ENCODE assay signal across 23 mouse cellular contexts in genomic region chr8:45833896-45834295, GRCm38 (mm10). TPM values are rescaled to one million over a fixed set of nuclear protein-coding genes. Genes with fewer than 3 reads are reported as not detected.
DNase-seq lines count a peak whose midpoint lies in the region; ATAC-seq and TF ChIP-seq lines count a peak whose summit lies in the region.
"Had no signal": no experiment of that assay in that cellular context is flagged by ENCODE, and none has a peak within 500 bp of the region (broad histone marks: within the 10 kb centered on the region; RNA-seq: fewer than 3 reads in every experiment).

No protein-coding gene starts in this region.

- no peak overlapping the region for H3K9ac ChIP-seq in embryonic facial prominence, embryonic 14.5 days (ENCODE audit: low read depth, low read length)
- H3K9ac ChIP-seq in midbrain, embryonic 11.5 days (ENCODE audit: low read length): no peak overlapping the region
- H3K9ac ChIP-seq in midbrain, postnatal 0 days (replicated peaks; ENCODE audit: low read length, poor library complexity, severe bottlenecking): no peak overlapping the region
- H3K9ac ChIP-seq: embryonic facial prominence, embryonic 13.5 days; hindbrain, embryonic 14.5 days had no signal

- TF ChIP-seq CTCF in midbrain, postnatal 0 days (IDR thresholded peaks at IDR 0.05): no peak

- H3K4me1 ChIP-seq in embryonic facial prominence, embryonic 14.5 days (ENCODE audit: control insufficient read depth, insufficient read depth, low read length): no peaks in the 10 kb centered on the region
- H3K4me1 ChIP-seq in embryonic facial prominence, embryonic 10.5 days: peaks cover under 1% of the 10 kb centered on the region
- no peaks in the 10 kb centered on the region for H3K4me1 ChIP-seq in midbrain, embryonic 11.5 days (ENCODE audit: control insufficient read depth, insufficient read depth, low read length)
- no peaks in the 10 kb centered on the region for H3K4me1 ChIP-seq in midbrain, postnatal 0 days (ENCODE audit: insufficient read depth, low read length)
- H3K4me1 ChIP-seq: embryonic facial prominence, embryonic 13.5 days; hindbrain, embryonic 10.5 days had no signal

- H3K36me3 ChIP-seq in embryonic facial prominence, embryonic 14.5 days (ENCODE audit: control insufficient read depth, insufficient read depth, low read length): no peaks in the 10 kb centered on the region
- H3K36me3 ChIP-seq in embryonic facial prominence, embryonic 10.5 days (replicated peaks): no peaks in the 10 kb centered on the region
- H3K36me3 ChIP-seq in midbrain, embryonic 11.5 days (ENCODE audit: control insufficient read depth, insufficient read depth, low read length): no peaks in the 10 kb centered on the region
- no peaks in the 10 kb centered on the region for H3K36me3 ChIP-seq in midbrain, postnatal 0 days (ENCODE audit: insufficient read depth, low read length)
- H3K36me3 ChIP-seq: embryonic facial prominence, embryonic 13.5 days; forebrain, embryonic 10.5 days; heart, embryonic 10.5 days; hindbrain, embryonic 10.5 days had no signal

- no peak overlapping the region for H3K27ac ChIP-seq in embryonic facial prominence, embryonic 14.5 days (replicated peaks; ENCODE audit: low read depth, low read length)
- H3K27ac ChIP-seq in embryonic facial prominence, embryonic 10.5 days (replicated peaks): no peak overlapping the region
- H3K27ac ChIP-seq in midbrain, embryonic 11.5 days (ENCODE audit: low read depth, low read length): no peak overlapping the region
- no peak overlapping the region for H3K27ac ChIP-seq in midbrain, postnatal 0 days (ENCODE audit: low read depth, low read length)
- H3K27ac ChIP-seq: embryonic facial prominence, embryonic 13.5 days; forebrain, embryonic 10.5 days; heart, embryonic 10.5 days; hindbrain, embryonic 10.5 days; hindbrain, embryonic 14.5 days had no signal

- no peaks in the 10 kb centered on the region for H3K27me3 ChIP-seq in embryonic facial prominence, embryonic 14.5 days (replicated peaks; ENCODE audit: control insufficient read depth, insufficient read depth, low read length)
- no peaks in the 10 kb centered on the region for H3K27me3 ChIP-seq in embryonic facial prominence, embryonic 10.5 days (replicated peaks; ENCODE audit: low read depth, poor library complexity, severe bottlenecking)
- H3K27me3 ChIP-seq in midbrain, embryonic 11.5 days (ENCODE audit: control insufficient read depth, insufficient read depth, low read length): no peaks in the 10 kb centered on the region
- H3K27me3 ChIP-seq in midbrain, postnatal 0 days (ENCODE audit: insufficient read depth, low read length): no peaks in the 10 kb centered on the region
- H3K27me3 ChIP-seq: embryonic facial prominence, embryonic 13.5 days; Patski had no signal

- ATAC-seq in embryonic facial prominence, embryonic 14.5 days (ENCODE audit: low read depth): 0 out of 2 replicates have a peak, but pooled peaks have one; percentile 33
- ATAC-seq in midbrain, embryonic 11.5 days (ENCODE audit: low FRiP score): no peak
- ATAC-seq in midbrain, postnatal 0 days (ENCODE audit: low FRiP score): no peak
- ATAC-seq: activated CD4-positive, CD25-positive, alpha-beta regulatory T cell, adult 4 months; forebrain, embryonic 14.5 days; Patski had no signal

- H3K4me2 ChIP-seq in embryonic facial prominence, embryonic 14.5 days (ENCODE audit: low read depth, low read length): no peak overlapping the region
- no peak overlapping the region for H3K4me2 ChIP-seq in midbrain, embryonic 11.5 days
- H3K4me2 ChIP-seq in midbrain, postnatal 0 days (ENCODE audit: low read depth, low read length, poor library complexity, severe bottlenecking): no peak overlapping the region
- H3K4me2 ChIP-seq: embryonic facial prominence, embryonic 13.5 days; hindbrain, embryonic 14.5 days had no signal

- WGBS in embryonic facial prominence, embryonic 14.5 days: 53% methylated on average over 2 of the region's 2 CpGs
- 83% methylated on average over 2 of the region's 2 CpGs for WGBS in embryonic facial prominence, embryonic 10.5 days
- WGBS in midbrain, embryonic 11.5 days: 82% methylated on average over 2 of the region's 2 CpGs
- 65% methylated on average over 2 of the region's 2 CpGs for WGBS in midbrain, postnatal 0 days

- no peak overlapping the region for H3K4me3 ChIP-seq in embryonic facial prominence, embryonic 14.5 days (ENCODE audit: low read depth, low read length)
- no peak overlapping the region for H3K4me3 ChIP-seq in embryonic facial prominence, embryonic 10.5 days
- H3K4me3 ChIP-seq in midbrain, embryonic 11.5 days (ENCODE audit: low read depth, low read length): no peak overlapping the region
- no peak overlapping the region for H3K4me3 ChIP-seq in midbrain, postnatal 0 days (ENCODE audit: low read depth, low read length)
- H3K4me3 ChIP-seq: embryonic facial prominence, embryonic 13.5 days; forebrain, embryonic 10.5 days; heart, embryonic 10.5 days; hindbrain, embryonic 10.5 days had no signal

- no peaks in the 10 kb centered on the region for H3K9me3 ChIP-seq in embryonic facial prominence, embryonic 14.5 days (ENCODE audit: control insufficient read depth, low read length)
- H3K9me3 ChIP-seq in embryonic facial prominence, embryonic 10.5 days: no peaks in the 10 kb centered on the region
- H3K9me3 ChIP-seq in midbrain, embryonic 11.5 days (ENCODE audit: control insufficient read depth, low read length): no peaks in the 10 kb centered on the region
- H3K9me3 ChIP-seq in midbrain, postnatal 0 days (ENCODE audit: low read length): no peaks in the 10 kb centered on the region
- H3K9me3 ChIP-seq: embryonic facial prominence, embryonic 13.5 days; forebrain, embryonic 10.5 days; heart, embryonic 10.5 days; hindbrain, embryonic 10.5 days had no signal

- peak; percentile 53 for DNase-seq in embryonic facial prominence, embryonic 14.5 days (ENCODE audit: low spot score)
- no peak for DNase-seq in embryonic facial prominence, embryonic 10.5 days (ENCODE audit: low spot score)
- peak; percentile 56 for DNase-seq in midbrain, embryonic 11.5 days (ENCODE audit: low spot score, missing footprints)
- DNase-seq in midbrain, postnatal 0 days (ENCODE audit: low spot score): no peak
- DNase-seq in retina, postnatal 1 day: peak; percentile 70
- DNase-seq in testis, postnatal 10 days (ENCODE audit: low spot score): no peak
- no peak for DNase-seq in adrenal gland, adult 18-20 months (ENCODE audit: low spot score in 2 of 2)
- DNase-seq: adrenal gland, adult 2 months; adrenal gland, postnatal 25 days; B cell, adult 2 months; cerebellum, adult 2 months; cerebellum, postnatal 25 days; gastrocnemius, postnatal 10 days; heart, adult 18-20 months had no signal

RNA-seq across cellular contexts. Expression of gene Pdlim3, which starts 51.4 kb away (rescaled TPM):
- polyA plus RNA-seq in embryonic facial prominence, embryonic 14.5 days (2014; fragmentation: Nextera tagmentation; extraction: Ambion mirVana): 86.6 and 105 TPM in 2 replicates
- 5.9 and 6.3 TPM in 2 replicates for polyA plus RNA-seq in embryonic facial prominence, embryonic 10.5 days (2016; fragmentation: Nextera tagmentation; extraction: Ambion mirVana)
- 34.4 and 42.2 TPM in 2 replicates for polyA plus RNA-seq in midbrain, embryonic 11.5 days (2014; fragmentation: Nextera tagmentation; extraction: Ambion mirVana)
- 6.6 and 10.7 TPM in 2 replicates for total RNA-seq in midbrain, postnatal 0 days (2014; rRNA removed)
- 9.8 and 11.3 TPM in 2 replicates for polyA plus RNA-seq in midbrain, postnatal 0 days (2015; fragmentation: Nextera tagmentation; extraction: Ambion mirVana)
- total RNA-seq in adrenal gland, adult 18-20 months (2021): 1 to 10 TPM; 1.1 to 2.5 TPM
- total RNA-seq: MEL had no signal
- polyA plus RNA-seq: activated CD4-positive, CD25-positive, alpha-beta regulatory T cell, adult 4 months; Patski had no signal

Comparison
In these comparisons a context has a peak if more than half of its experiments do, and no peak if none do; other contexts are left out.
1. DNase-seq: peak in embryonic facial prominence, embryonic 14.5 days (single experiment), midbrain, embryonic 11.5 days (single experiment) and retina, postnatal 1 day (single experiment); none in embryonic facial prominence, embryonic 10.5 days (single experiment), midbrain, postnatal 0 days (single experiment), testis, postnatal 10 days (single experiment) and adrenal gland, adult 18-20 months (0 of 2).